Mouse (Mus musculus): ENCODE results near the gene Iars2. TPM values are rescaled to one million over a fixed set of nuclear protein-coding genes. Genes with fewer than 3 reads are reported as not detected.

The Iars2 gene
- total and polyA plus RNA-seq, 3 experiments: 35.2 to 80.0 (median 71.5) TPM

DNA sequence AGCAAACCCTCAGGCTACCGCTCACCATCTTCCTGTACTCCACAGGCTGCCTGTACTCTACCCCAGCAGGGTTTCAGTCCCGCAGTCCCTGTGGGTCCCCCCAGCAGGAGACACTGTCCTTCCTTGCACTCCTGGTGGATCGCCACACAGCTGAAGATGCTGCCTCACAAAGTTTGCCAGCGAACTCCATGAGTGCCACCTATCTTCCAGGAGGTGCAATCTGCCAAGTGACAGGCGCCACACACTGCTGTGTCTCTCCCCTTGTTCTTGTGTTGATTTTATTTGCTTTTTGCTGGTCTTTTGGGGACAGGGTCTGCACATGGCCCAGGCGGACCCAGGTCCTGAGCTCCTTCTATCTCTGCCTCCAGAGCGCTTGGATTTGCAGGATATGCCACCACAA, 32.3 kb downstream of the Iars2 start:
- Histone ChIP-seq H3K4me1 (ENCODE audit: control insufficient read depth, insufficient read depth, low read length) (no peaks in the 10 kb centered on the region), H3K4me3 (no peak overlapping the region), H3K27me3 (ENCODE audit: control insufficient read depth, insufficient read depth, low read length) (no peaks in the 10 kb centered on the region), H3K36me3 (ENCODE audit: control insufficient read depth, insufficient read depth, low read length) (no peaks in the 10 kb centered on the region), H3K27ac (no peak overlapping the region), H3K9ac (ENCODE audit: low read depth, low read length) (no peak overlapping the region), H3K79me2 (replicated peaks; ENCODE audit: control insufficient read depth, insufficient read depth, low read length) (no peaks in the 10 kb centered on the region)
- intact Hi-C loops (cut with DNase I): no loop called here
- WGBS: 95% methylated on average over 7 of the region's 7 CpGs
- TF ChIP-seq CTCF (IDR thresholded peaks at IDR 0.05): no peak
- no peak for TF ChIP-seq EP300 (IDR thresholded peaks at IDR 0.05; ENCODE audit: insufficient read depth, low read depth, low read length)
- TF ChIP-seq POLR2A (IDR thresholded peaks at IDR 0.05; ENCODE audit: insufficient read depth, low read depth, low read length): no peak
- DNase-seq: no peak

DNA sequence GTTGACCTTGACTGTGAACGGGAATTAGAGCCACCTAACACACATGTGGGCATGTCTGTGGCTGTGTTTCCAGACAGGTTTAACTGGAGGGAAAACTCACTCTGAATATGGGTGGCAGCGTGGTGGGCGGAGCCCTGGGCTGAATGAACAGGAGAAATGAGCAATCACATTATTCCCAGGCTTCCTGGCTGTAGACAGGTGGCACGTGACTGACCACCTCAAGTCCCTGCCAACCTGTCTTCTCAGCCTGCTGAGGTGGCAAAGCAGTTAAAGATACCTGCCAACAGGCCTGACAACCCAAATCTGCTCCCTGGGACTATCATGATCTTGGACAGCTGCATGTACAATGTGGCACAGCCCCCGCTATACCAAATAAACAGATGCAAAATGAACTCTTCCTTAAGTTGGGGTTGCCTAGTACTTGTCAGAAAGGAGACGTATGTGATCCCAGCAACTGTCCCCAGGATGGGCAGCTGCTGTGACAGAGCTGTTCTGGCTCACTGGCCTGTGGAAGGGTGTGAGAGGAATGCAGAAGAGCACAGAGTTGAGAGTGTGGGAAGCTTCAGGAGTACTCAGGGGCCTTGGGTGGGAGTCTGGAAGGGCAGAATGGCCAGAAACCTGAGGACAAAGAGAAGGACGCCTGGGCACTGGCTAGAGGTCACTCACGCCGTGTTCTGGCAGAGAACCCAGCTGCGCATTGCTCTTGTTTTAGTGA, 36.4 kb downstream of the Iars2 start:
- Histone ChIP-seq H3K27ac (no peak overlapping the region), H3K27me3 (ENCODE audit: control insufficient read depth, insufficient read depth, low read length) (no peaks in the 10 kb centered on the region), H3K4me1 (ENCODE audit: control insufficient read depth, insufficient read depth, low read length) (no peaks in the 10 kb centered on the region), H3K4me3 (no peak overlapping the region), H3K9ac (ENCODE audit: low read depth, low read length) (no peak overlapping the region), H3K79me2 (replicated peaks; ENCODE audit: control insufficient read depth, insufficient read depth, low read length) (no peaks in the 10 kb centered on the region), H3K36me3 (ENCODE audit: control insufficient read depth, insufficient read depth, low read length) (no peaks in the 10 kb centered on the region)
- 91% methylated on average over 10 of the region's 10 CpGs for WGBS
- TF ChIP-seq EP300 (IDR thresholded peaks at IDR 0.05; ENCODE audit: insufficient read depth, low read depth, low read length) (no peak), CTCF (IDR thresholded peaks at IDR 0.05) (no peak), POLR2A (IDR thresholded peaks at IDR 0.05; ENCODE audit: insufficient read depth, low read depth, low read length) (no peak)
- DNase-seq: no peak
- intact Hi-C loops (cut with DNase I): no loop called here

DNA sequence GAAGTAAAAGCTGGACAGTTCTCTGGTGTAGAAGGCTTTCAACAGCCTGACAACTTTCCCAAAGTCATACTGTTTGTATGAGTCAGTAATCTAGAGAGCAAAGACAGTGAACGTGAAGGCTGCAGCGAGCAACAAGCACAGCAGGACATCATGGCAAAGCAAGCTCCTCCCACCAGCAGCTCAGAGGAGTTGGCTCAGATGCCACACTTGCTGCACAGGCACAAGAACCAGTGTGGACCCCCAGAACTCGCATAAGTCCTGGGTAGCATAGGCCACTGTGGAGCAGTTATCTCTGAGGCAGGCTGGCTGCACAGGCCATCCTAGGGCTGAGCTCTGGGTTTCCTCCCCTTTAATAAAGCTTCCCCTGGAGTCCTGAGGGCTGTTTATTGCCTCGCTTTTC, 37.9 kb downstream of the Iars2 start:
- 84% methylated on average over 4 of the region's 4 CpGs for WGBS
- TF ChIP-seq EP300 (IDR thresholded peaks at IDR 0.05; ENCODE audit: insufficient read depth, low read depth, low read length) (no peak), CTCF (IDR thresholded peaks at IDR 0.05) (no peak), POLR2A (IDR thresholded peaks at IDR 0.05; ENCODE audit: insufficient read depth, low read depth, low read length) (no peak)
- Histone ChIP-seq H3K9ac (ENCODE audit: low read depth, low read length) (no peak overlapping the region), H3K36me3 (ENCODE audit: control insufficient read depth, insufficient read depth, low read length) (no peaks in the 10 kb centered on the region), H3K79me2 (replicated peaks; ENCODE audit: control insufficient read depth, insufficient read depth, low read length) (no peaks in the 10 kb centered on the region), H3K4me1 (ENCODE audit: control insufficient read depth, insufficient read depth, low read length) (no peaks in the 10 kb centered on the region), H3K27ac (no peak overlapping the region), H3K27me3 (ENCODE audit: control insufficient read depth, insufficient read depth, low read length) (no peaks in the 10 kb centered on the region), H3K4me3 (no peak overlapping the region)
- DNase-seq: no peak
- intact Hi-C loops (cut with DNase I): no loop called here

DNA sequence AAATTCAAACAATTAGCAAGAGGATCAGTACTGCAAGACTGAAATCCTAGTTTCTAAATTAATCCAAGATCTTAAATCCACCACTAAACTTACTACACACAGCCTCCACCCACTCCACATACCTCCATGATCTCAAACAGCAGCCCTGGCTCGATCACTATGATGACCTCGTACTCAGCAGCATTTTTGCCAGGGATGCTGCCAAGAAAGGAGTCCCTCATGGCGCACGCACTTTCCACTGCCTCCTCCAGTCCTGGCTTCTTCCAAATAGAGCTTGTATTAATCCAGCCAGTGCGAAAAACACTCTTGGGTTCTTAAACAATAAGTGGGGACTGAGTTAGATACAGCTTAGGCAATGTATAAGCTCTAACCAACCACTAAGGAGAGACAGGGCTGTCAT, 40.0 kb downstream of the Iars2 start:
- Histone ChIP-seq H3K4me1 (ENCODE audit: control insufficient read depth, insufficient read depth, low read length) (peaks cover 4% of the 10 kb centered on the region), H3K27me3 (ENCODE audit: control insufficient read depth, insufficient read depth, low read length) (no peaks in the 10 kb centered on the region), H3K4me3 (no peak overlapping the region), H3K9ac (ENCODE audit: low read depth, low read length) (no peak overlapping the region), H3K36me3 (ENCODE audit: control insufficient read depth, insufficient read depth, low read length) (no peaks in the 10 kb centered on the region), H3K79me2 (replicated peaks; ENCODE audit: control insufficient read depth, insufficient read depth, low read length) (no peaks in the 10 kb centered on the region), H3K27ac (no peak overlapping the region)
- 52% methylated on average over 5 of the region's 5 CpGs for WGBS
- TF ChIP-seq POLR2A (IDR thresholded peaks at IDR 0.05; ENCODE audit: insufficient read depth, low read depth, low read length): no peak
- no peak for TF ChIP-seq EP300 (IDR thresholded peaks at IDR 0.05; ENCODE audit: insufficient read depth, low read depth, low read length)
- TF ChIP-seq CTCF (IDR thresholded peaks at IDR 0.05): no peak
- intact Hi-C loops (cut with DNase I): no loop called here
- DNase-seq: peak in 1 of 2 experiments; percentile 26

DNA sequence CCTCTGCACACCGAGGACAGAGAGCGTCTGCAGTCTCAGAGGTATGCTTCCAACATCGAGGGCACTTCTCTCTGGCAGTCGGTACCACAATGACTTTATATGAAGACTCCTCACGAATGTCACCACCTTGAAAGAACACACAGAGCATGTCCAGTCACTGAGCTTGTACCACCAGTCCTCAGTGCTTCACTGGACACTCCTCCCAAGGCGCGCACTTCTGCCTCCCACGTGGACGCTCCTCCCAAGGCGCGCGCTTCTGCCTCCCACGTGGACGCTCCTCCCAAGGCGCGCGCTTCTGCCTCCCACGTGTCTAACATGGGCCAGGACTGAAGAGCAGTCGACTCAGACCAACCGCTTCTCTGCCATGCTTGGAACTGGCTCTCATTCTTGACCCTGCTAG, 42.1 kb downstream of the Iars2 start:
- H3K79me2 ChIP-seq (replicated peaks; ENCODE audit: control insufficient read depth, insufficient read depth, low read length): no peaks in the 10 kb centered on the region
- WGBS: 85% methylated on average over 20 of the region's 20 CpGs
- no peak for DNase-seq
- intact Hi-C loops (cut with DNase I): no loop called here
- no peak overlapping the region for H3K27ac ChIP-seq
- peaks cover 4% of the 10 kb centered on the region for H3K4me1 ChIP-seq (ENCODE audit: control insufficient read depth, insufficient read depth, low read length)
- no peak for TF ChIP-seq POLR2A (IDR thresholded peaks at IDR 0.05; ENCODE audit: insufficient read depth, low read depth, low read length)
- TF ChIP-seq CTCF (IDR thresholded peaks at IDR 0.05): no peak
- TF ChIP-seq EP300 (IDR thresholded peaks at IDR 0.05; ENCODE audit: insufficient read depth, low read depth, low read length): no peak
- no peaks in the 10 kb centered on the region for H3K36me3 ChIP-seq (ENCODE audit: control insufficient read depth, insufficient read depth, low read length)
- no peaks in the 10 kb centered on the region for H3K27me3 ChIP-seq (ENCODE audit: control insufficient read depth, insufficient read depth, low read length)
- no peak overlapping the region for H3K4me3 ChIP-seq
- no peak overlapping the region for H3K9ac ChIP-seq (ENCODE audit: low read depth, low read length)

DNA sequence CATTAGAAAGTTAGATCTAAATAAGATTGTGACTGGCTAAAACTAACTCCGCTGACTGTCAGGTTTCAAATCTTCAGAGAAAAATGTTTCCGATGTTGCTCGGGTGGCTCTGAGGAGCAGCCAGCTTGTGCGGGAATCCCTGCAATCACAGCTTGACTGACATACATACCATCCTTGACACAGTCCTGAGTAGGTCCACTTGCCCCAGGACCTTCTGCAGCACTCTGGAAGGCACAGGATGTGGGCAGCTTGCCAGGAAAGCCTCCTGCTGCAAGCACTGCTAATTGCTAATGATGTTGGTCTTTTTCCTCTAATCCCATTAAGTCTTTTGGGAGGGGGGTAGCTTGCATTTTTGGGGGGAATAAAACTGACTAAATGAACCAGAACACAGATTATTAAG, 44.0 kb downstream of the Iars2 start:
- H3K4me1 ChIP-seq (ENCODE audit: control insufficient read depth, insufficient read depth, low read length): peaks cover 4% of the 10 kb centered on the region
- H3K36me3 ChIP-seq (ENCODE audit: control insufficient read depth, insufficient read depth, low read length): no peaks in the 10 kb centered on the region
- H3K79me2 ChIP-seq (replicated peaks; ENCODE audit: control insufficient read depth, insufficient read depth, low read length): no peaks in the 10 kb centered on the region
- 45% methylated on average over 4 of the region's 4 CpGs for WGBS
- TF ChIP-seq EP300 (IDR thresholded peaks at IDR 0.05; ENCODE audit: insufficient read depth, low read depth, low read length) (0 out of 2 replicates have a peak, but pooled peaks have one; percentile 16), POLR2A (IDR thresholded peaks at IDR 0.05; ENCODE audit: insufficient read depth, low read depth, low read length) (no peak), CTCF (IDR thresholded peaks at IDR 0.05) (peak; percentile 31)
- H3K27ac ChIP-seq: no peak overlapping the region
- peak; percentile 59 to 65 for DNase-seq
- H3K4me3 ChIP-seq: no peak overlapping the region
- no peak overlapping the region for H3K9ac ChIP-seq (ENCODE audit: low read depth, low read length)
- H3K27me3 ChIP-seq (ENCODE audit: control insufficient read depth, insufficient read depth, low read length): no peaks in the 10 kb centered on the region
- intact Hi-C loops (cut with DNase I): no loop called here
